Mouse (Mus musculus) hindbrain, embryonic 12.5 days (tissue): ENCODE measurements around the gene Arid3a. TPM values are rescaled to one million over a fixed set of nuclear protein-coding genes. Genes with fewer than 3 reads are reported as not detected.
"Not testable (repeated sequence)": the region's sequence is repeated elsewhere in the genome, so short reads cannot be mapped to it uniquely, and the experiment has no call there.

Experiments
- ATAC-seq: fragments of 200-750 bp; cut with Nextera tagmentation; 2 replicates; pipeline ENCODE4 v1.8.0; 2017; ENCODE audit warnings: moderate TSS enrichment; ENCODE audit not compliant: low FRiP score
- H3K27ac ChIP-seq: fragments of 300-500 bp; sonication (generic); 2 replicates; pipeline ENCODE4 v1.5.1; 2016; ENCODE audit warnings: mild to moderate bottlenecking
- H3K27me3 ChIP-seq: fragments of 300-500 bp; sonication (generic); 2 replicates; pipeline ENCODE4 v1.6.1; 2016; ENCODE audit warnings: mild to moderate bottlenecking
- H3K36me3 ChIP-seq: fragments of 300-500 bp; sonication (generic); 2 replicates; pipeline ENCODE4 v1.6.1; 2016; ENCODE audit warnings: mild to moderate bottlenecking
- H3K4me1 ChIP-seq: fragments of 300-500 bp; sonication (generic); 2 replicates; pipeline ENCODE4 v1.6.1; 2016
- H3K4me2 ChIP-seq: fragments of 300-500 bp; sonication (generic); replicated peaks from 2 replicates; pipeline ENCODE4 v1.6.1; 2016; ENCODE audit warnings: mild to moderate bottlenecking
- H3K4me3 ChIP-seq: fragments of 300-500 bp; sonication (generic); 2 replicates; pipeline ENCODE4 v1.5.1; 2016; ENCODE audit warnings: mild to moderate bottlenecking
- H3K9ac ChIP-seq: fragments of 300-500 bp; sonication (generic); 2 replicates; pipeline ENCODE4 v1.6.1; 2016; ENCODE audit warnings: mild to moderate bottlenecking, moderate library complexity
- H3K9me3 ChIP-seq: fragments of 300-500 bp; sonication (generic); replicated peaks from 2 replicates; pipeline ENCODE4 v1.6.1; 2016; ENCODE audit warnings: mild to moderate bottlenecking
- WGBS: fragments of 180-500 bp; shearing (Covaris S2); methylation state at CpG from one replicate; pipeline ENCODE4 v1.1.7; 2016; 5-methylcytosine and 5-hydroxymethylcytosine counted together
- polyA plus RNA-seq: library from polyadenylated mRNA; unstranded; fragments of >200 nt; fragmentation: Nextera tagmentation; extraction: Ambion mirVana; gene quantifications from 2 replicates; pipeline ENCODE4 v1.2.1, GENCODE M21; 2016

Arid3a gene
- 4.7 and 5.3 TPM in 2 replicates for polyA plus RNA-seq

- peaks cover 25% of the 10 kb centered on the region for H3K27me3 ChIP-seq
- H3K36me3 ChIP-seq, result peaks cover 10% of the 10 kb centered on the region
- under 1% methylated on average over 63 of the region's 63 CpGs for WGBS
- peak; percentile 74 for ATAC-seq
- peak within 1 kb of the TSS; percentile 89 for H3K4me3 ChIP-seq
- H3K4me2 ChIP-seq, result peak within 1 kb of the TSS; percentile 84
- H3K4me1 ChIP-seq, result peaks cover 39% of the 10 kb centered on the region
- H3K9me3 ChIP-seq, result no peaks in the 10 kb centered on the region
- peak within 1 kb of the TSS; percentile 95 for H3K9ac ChIP-seq
- peak within 1 kb of the TSS; percentile 96 for H3K27ac ChIP-seq
Observed at GRCm38 (mm10) chr10:79926491-79927323, at the start of gene Arid3a. Gene Arid3a (plus strand): TSS chr10:79927043.

GRCm38 (mm10) chr10:79877174-79877573, 49.7 kb upstream of the Arid3a start:
- no peak overlapping the region for H3K4me3 ChIP-seq
- ATAC-seq, result no peak
- WGBS, result 33% methylated on average over 1 of the region's 1 CpGs

GRCm38 (mm10) chr10:79877757-79878156, 49.1 kb upstream of the Arid3a start:
- ATAC-seq, result no peak
- H3K4me2 ChIP-seq, result no peak overlapping the region
- H3K27me3 ChIP-seq, result peaks cover 27% of the 10 kb centered on the region
- 42% methylated on average over 12 of the region's 12 CpGs for WGBS
- no peaks in the 10 kb centered on the region for H3K36me3 ChIP-seq
- no peaks in the 10 kb centered on the region for H3K9me3 ChIP-seq
- no peak overlapping the region for H3K4me3 ChIP-seq
- H3K4me1 ChIP-seq, result peaks cover 29% of the 10 kb centered on the region
- no peak overlapping the region for H3K27ac ChIP-seq
- H3K9ac ChIP-seq, result no peak overlapping the region

More at GRCm38 (mm10) chr10:79877174-79877573, 49.7 kb upstream of the Arid3a start:
- Histone ChIP-seq H3K4me1 (peaks cover 31% of the 10 kb centered on the region), H3K9me3 (no peaks in the 10 kb centered on the region), H3K27ac (no peak overlapping the region), H3K27me3 (peaks cover 22% of the 10 kb centered on the region), H3K36me3 (no peaks in the 10 kb centered on the region), H3K4me2 (no peak overlapping the region), H3K9ac (no peak overlapping the region)

GRCm38 (mm10) chr10:79879527-79879926, 47.3 kb upstream of the Arid3a start:
- no peak for ATAC-seq

GRCm38 (mm10) chr10:79880721-79881120, 46.1 kb upstream of the Arid3a start:
- H3K4me3 ChIP-seq, result no peak overlapping the region

More at GRCm38 (mm10) chr10:79879527-79879926, 47.3 kb upstream of the Arid3a start:
- peaks cover 28% of the 10 kb centered on the region for H3K4me1 ChIP-seq
- H3K9me3 ChIP-seq, result no peaks in the 10 kb centered on the region
- no peak overlapping the region for H3K9ac ChIP-seq
- no peak overlapping the region for H3K27ac ChIP-seq
- H3K4me2 ChIP-seq, result no peak overlapping the region
- 29% methylated on average over 3 of the region's 3 CpGs for WGBS
- no peak overlapping the region for H3K4me3 ChIP-seq
- H3K36me3 ChIP-seq, result no peaks in the 10 kb centered on the region
- H3K27me3 ChIP-seq, result peaks cover 43% of the 10 kb centered on the region

GRCm38 (mm10) chr10:79881981-79882380, 44.9 kb upstream of the Arid3a start:
- Histone ChIP-seq H3K4me1 (peaks cover 18% of the 10 kb centered on the region), H3K27me3 (peaks cover 43% of the 10 kb centered on the region), H3K27ac (no peak overlapping the region), H3K36me3 (no peaks in the 10 kb centered on the region), H3K9me3 (no peaks in the 10 kb centered on the region), H3K4me3 (peak overlapping the region; percentile 10), H3K9ac (peak overlapping the region; percentile 35; the same call in 1 of the 2 replicates), H3K4me2 (peak overlapping the region; percentile 43)
- no peak for ATAC-seq
- WGBS, result 9% methylated on average over 22 of the region's 22 CpGs

More at GRCm38 (mm10) chr10:79880721-79881120, 46.1 kb upstream of the Arid3a start:
- Histone ChIP-seq H3K27me3 (peaks cover 43% of the 10 kb centered on the region), H3K4me2 (no peak overlapping the region), H3K36me3 (no peaks in the 10 kb centered on the region), H3K9me3 (no peaks in the 10 kb centered on the region), H3K4me1 (peaks cover 18% of the 10 kb centered on the region), H3K9ac (no peak overlapping the region), H3K27ac (no peak overlapping the region)
- WGBS, result 17% methylated on average over 9 of the region's 9 CpGs
- ATAC-seq, result no peak

- ATAC-seq, result no peak
- WGBS, result 15% methylated on average over 22 of the region's 22 CpGs
- Histone ChIP-seq H3K27ac (no peak overlapping the region), H3K4me1 (peaks cover 18% of the 10 kb centered on the region), H3K36me3 (no peaks in the 10 kb centered on the region), H3K4me2 (no peak overlapping the region), H3K9ac (no peak overlapping the region), H3K27me3 (peaks cover 46% of the 10 kb centered on the region), H3K9me3 (no peaks in the 10 kb centered on the region), H3K4me3 (no peak overlapping the region)
Observed at GRCm38 (mm10) chr10:79883297-79884084, 43.4 kb upstream of the Arid3a start.

GRCm38 (mm10) chr10:79884446-79884845, 42.4 kb upstream of the Arid3a start:
- no peaks in the 10 kb centered on the region for H3K36me3 ChIP-seq
- no peak overlapping the region for H3K27ac ChIP-seq
- ATAC-seq, result no peak
- 59% methylated on average over 4 of the region's 4 CpGs for WGBS
- peaks cover 17% of the 10 kb centered on the region for H3K4me1 ChIP-seq
- H3K9me3 ChIP-seq, result no peaks in the 10 kb centered on the region
- H3K27me3 ChIP-seq, result peaks cover 46% of the 10 kb centered on the region
- no peak overlapping the region for H3K4me2 ChIP-seq
- no peak overlapping the region for H3K9ac ChIP-seq
- no peak overlapping the region for H3K4me3 ChIP-seq

GRCm38 (mm10) chr10:79884938-79885337, 41.9 kb upstream of the Arid3a start:
- ATAC-seq, H3K9ac ChIP-seq, H3K4me2 ChIP-seq, H3K36me3 ChIP-seq, H3K4me3 ChIP-seq, H3K27ac ChIP-seq, H3K9me3 ChIP-seq: not testable (repeated sequence)
- WGBS, result 77% methylated on average over 3 of the region's 3 CpGs
- H3K4me1 ChIP-seq, result peaks cover 15% of the 10 kb centered on the region
- peaks cover 46% of the 10 kb centered on the region for H3K27me3 ChIP-seq

- H3K27me3 ChIP-seq, result peaks cover 36% of the 10 kb centered on the region
- H3K9ac ChIP-seq, result no peak within 1 kb of the TSS
- no peaks in the 10 kb centered on the region for H3K9me3 ChIP-seq
- no peak within 1 kb of the TSS for H3K4me3 ChIP-seq
- no peaks in the 10 kb centered on the region for H3K36me3 ChIP-seq
- peaks cover 15% of the 10 kb centered on the region for H3K4me1 ChIP-seq
- no peak within 1 kb of the TSS for H3K27ac ChIP-seq
- 79% methylated on average over 6 of the region's 6 CpGs for WGBS
- no peak for ATAC-seq
- no peak within 1 kb of the TSS for H3K4me2 ChIP-seq
Observed at GRCm38 (mm10) chr10:79886054-79886453, 40.8 kb upstream of the Arid3a start, which contains the start of gene Elane. Gene Elane (plus strand): TSS chr10:79886247.

- Histone ChIP-seq H3K4me1 (peaks cover 14% of the 10 kb centered on the region), H3K4me3 (no peak overlapping the region), H3K36me3 (no peaks in the 10 kb centered on the region), H3K27ac (no peak overlapping the region), H3K9me3 (no peaks in the 10 kb centered on the region), H3K4me2 (no peak overlapping the region), H3K9ac (no peak overlapping the region), H3K27me3 (peaks cover 30% of the 10 kb centered on the region)
- no peak for ATAC-seq
- WGBS, result 82% methylated on average over 8 of the region's 8 CpGs
Observed at GRCm38 (mm10) chr10:79886611-79887010, 40.2 kb upstream of the Arid3a start.

GRCm38 (mm10) chr10:79889386-79889785, 37.5 kb upstream of the Arid3a start:
- Histone ChIP-seq H3K4me1 (no peaks in the 10 kb centered on the region), H3K27ac (no peak overlapping the region), H3K4me2 (no peak overlapping the region), H3K36me3 (peaks cover 7% of the 10 kb centered on the region; the same call in 1 of the 2 replicates), H3K9me3 (no peaks in the 10 kb centered on the region), H3K27me3 (0 out of 2 replicates have a peak, but pooled peaks cover 4% of the 10 kb centered on the region), H3K4me3 (no peak overlapping the region), H3K9ac (no peak overlapping the region)
- 89% methylated on average over 2 of the region's 2 CpGs for WGBS
- ATAC-seq, result no peak
